Mouse (Mus musculus): Measurements from ENCODE around the gene Pbx1.

GRCm38 (mm10) chr1:168228756-168229526 lies 203.1 kb downstream of the Pbx1 start:
- TF ChIP-seq CTCF (IDR thresholded peaks at IDR 0.05; ENCODE audit: low read depth) (no peak), EP300 (IDR thresholded peaks at IDR 0.05; ENCODE audit: low read depth) (no peak)
